Mouse (Mus musculus): Measurements from ENCODE around the gene Zfp628. TPM values are rescaled to one million over a fixed set of nuclear protein-coding genes. Genes with fewer than 3 reads are reported as not detected.

Zfp628 gene
- polyA plus RNA-seq, 1 experiment = 9.8 TPM

GRCm38 (mm10) chr7:4936832-4937231 lies 21.8 kb downstream of the Zfp628 start:
- H3K27me3 ChIP-seq (ENCODE audit: control insufficient read depth, insufficient read depth, low read length) = no peaks in the 10 kb centered on the region
- H3K27ac ChIP-seq (ENCODE audit: insufficient read depth, low read length) = no peak overlapping the region
- H3K4me1 ChIP-seq (ENCODE audit: control insufficient read depth, insufficient read depth, low read length) = no peaks in the 10 kb centered on the region
- no peak overlapping the region for H3K4me3 ChIP-seq (replicated peaks; ENCODE audit: insufficient read depth, low read depth, low read length)
- DNase-seq = no peak
- TF ChIP-seq POLR2A (IDR thresholded peaks at IDR 0.05; ENCODE audit: borderline replicate concordance, insufficient read depth, low read length) = no peak
- WGBS = 25% methylated on average over 10 of the region's 10 CpGs

- WGBS = 81% methylated on average over 11 of the region's 11 CpGs
- Histone ChIP-seq H3K27me3 (ENCODE audit: control insufficient read depth, insufficient read depth, low read length) (no peaks in the 10 kb centered on the region), H3K27ac (ENCODE audit: insufficient read depth, low read length) (no peak overlapping the region), H3K4me3 (replicated peaks; ENCODE audit: insufficient read depth, low read depth, low read length) (no peak overlapping the region), H3K4me1 (ENCODE audit: control insufficient read depth, insufficient read depth, low read length) (no peaks in the 10 kb centered on the region)
- no peak for DNase-seq
- TF ChIP-seq POLR2A (IDR thresholded peaks at IDR 0.05; ENCODE audit: borderline replicate concordance, insufficient read depth, low read length) (no peak), CTCF (IDR thresholded peaks at IDR 0.05; ENCODE audit: borderline replicate concordance, insufficient read depth, low read depth, low read length) (no peak)
Measured at GRCm38 (mm10) chr7:4937392-4937791, 22.4 kb downstream of the Zfp628 start.

GRCm38 (mm10) chr7:4938456-4938855 lies 23.4 kb downstream of the Zfp628 start:
- Histone ChIP-seq H3K27me3 (ENCODE audit: control insufficient read depth, insufficient read depth, low read length) (no peaks in the 10 kb centered on the region), H3K4me1 (ENCODE audit: control insufficient read depth, insufficient read depth, low read length) (no peaks in the 10 kb centered on the region), H3K4me3 (replicated peaks; ENCODE audit: insufficient read depth, low read depth, low read length) (no peak overlapping the region), H3K27ac (ENCODE audit: insufficient read depth, low read length) (no peak overlapping the region)
- peak; percentile 65 to 79 for DNase-seq
- WGBS = 40% methylated on average over 2 of the region's 2 CpGs
- TF ChIP-seq CTCF (IDR thresholded peaks at IDR 0.05; ENCODE audit: borderline replicate concordance, insufficient read depth, low read depth, low read length) (peak; percentile 82), POLR2A (IDR thresholded peaks at IDR 0.05; ENCODE audit: borderline replicate concordance, insufficient read depth, low read length) (no peak)

GRCm38 (mm10) chr7:4940068-4940479 lies 25.1 kb downstream of the Zfp628 start:
- Histone ChIP-seq H3K27ac (ENCODE audit: insufficient read depth, low read length) (no peak overlapping the region), H3K4me3 (replicated peaks; ENCODE audit: insufficient read depth, low read depth, low read length) (no peak overlapping the region)
- 14% methylated on average over 9 of the region's 9 CpGs for WGBS

GRCm38 (mm10) chr7:4942673-4943072 lies 27.7 kb downstream of the Zfp628 start:
- Histone ChIP-seq H3K4me1 (ENCODE audit: control insufficient read depth, insufficient read depth, low read length) (no peaks in the 10 kb centered on the region), H3K4me3 (replicated peaks; ENCODE audit: insufficient read depth, low read depth, low read length) (no peak overlapping the region), H3K27ac (ENCODE audit: insufficient read depth, low read length) (no peak overlapping the region), H3K27me3 (ENCODE audit: control insufficient read depth, insufficient read depth, low read length) (no peaks in the 10 kb centered on the region)
- TF ChIP-seq POLR2A (IDR thresholded peaks at IDR 0.05; ENCODE audit: borderline replicate concordance, insufficient read depth, low read length) = no peak
- no peak for TF ChIP-seq CTCF (IDR thresholded peaks at IDR 0.05; ENCODE audit: borderline replicate concordance, insufficient read depth, low read depth, low read length)
- 53% methylated on average over 5 of the region's 5 CpGs for WGBS
- no peak for DNase-seq

More at GRCm38 (mm10) chr7:4940068-4940479, 25.1 kb downstream of the Zfp628 start:
- Histone ChIP-seq H3K4me1 (ENCODE audit: control insufficient read depth, insufficient read depth, low read length) (no peaks in the 10 kb centered on the region), H3K27me3 (ENCODE audit: control insufficient read depth, insufficient read depth, low read length) (no peaks in the 10 kb centered on the region)
- TF ChIP-seq POLR2A (IDR thresholded peaks at IDR 0.05; ENCODE audit: borderline replicate concordance, insufficient read depth, low read length) (no peak), CTCF (IDR thresholded peaks at IDR 0.05; ENCODE audit: borderline replicate concordance, insufficient read depth, low read depth, low read length) (peak; percentile 78)
- peak; percentile 70 to 83 for DNase-seq

- Histone ChIP-seq H3K4me1 (ENCODE audit: control insufficient read depth, insufficient read depth, low read length) (no peaks in the 10 kb centered on the region), H3K27ac (ENCODE audit: insufficient read depth, low read length) (peak overlapping the region; percentile 79), H3K4me3 (replicated peaks; ENCODE audit: insufficient read depth, low read depth, low read length) (peak overlapping the region; percentile 89), H3K27me3 (ENCODE audit: control insufficient read depth, insufficient read depth, low read length) (no peaks in the 10 kb centered on the region)
- DNase-seq = peak; percentile 94 to 98
- 6% methylated on average over 15 of the region's 15 CpGs for whole genome bisulfite sequencing
- TF ChIP-seq POLR2A (IDR thresholded peaks at IDR 0.05; ENCODE audit: borderline replicate concordance, insufficient read depth, low read length) (peak; percentile 66; the same call in 1 of the 2 replicates), CTCF (IDR thresholded peaks at IDR 0.05; ENCODE audit: borderline replicate concordance, insufficient read depth, low read depth, low read length) (peak; percentile 94)
Measured at GRCm38 (mm10) chr7:4943223-4943815, 28.3 kb downstream of the Zfp628 start.

- DNase-seq = no peak
- WGBS = 10% methylated on average over 2 of the region's 2 CpGs
- Histone ChIP-seq H3K27me3 (ENCODE audit: control insufficient read depth, insufficient read depth, low read length) (no peaks in the 10 kb centered on the region), H3K27ac (ENCODE audit: insufficient read depth, low read length) (no peak overlapping the region), H3K4me3 (replicated peaks; ENCODE audit: insufficient read depth, low read depth, low read length) (no peak overlapping the region), H3K4me1 (ENCODE audit: control insufficient read depth, insufficient read depth, low read length) (no peaks in the 10 kb centered on the region)
- TF ChIP-seq CTCF (IDR thresholded peaks at IDR 0.05; ENCODE audit: borderline replicate concordance, insufficient read depth, low read depth, low read length) = no peak
- no peak for TF ChIP-seq POLR2A (IDR thresholded peaks at IDR 0.05; ENCODE audit: borderline replicate concordance, insufficient read depth, low read length)
Measured at GRCm38 (mm10) chr7:4947855-4948254, 32.8 kb downstream of the Zfp628 start.

DNA sequence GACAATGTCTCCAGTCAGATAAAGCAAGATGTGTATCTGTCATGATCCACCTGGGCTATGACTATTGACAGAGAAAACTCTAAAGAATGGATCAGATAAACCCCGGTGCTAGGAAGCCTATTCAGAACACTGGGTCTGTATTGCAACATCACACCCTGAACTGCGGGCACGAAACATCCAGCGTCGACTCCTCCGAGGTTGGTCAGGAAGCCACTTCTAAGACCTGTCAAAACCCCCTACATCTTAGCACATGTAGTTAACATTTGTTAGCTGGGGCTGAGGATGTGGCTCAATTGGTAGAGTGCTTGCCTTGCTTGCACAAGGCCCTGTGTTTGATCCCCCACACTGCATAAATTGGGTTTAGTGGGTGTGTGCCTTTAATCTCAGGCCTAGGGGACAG lies 33.4 kb downstream of the Zfp628 start:
- no peak overlapping the region for H3K27ac ChIP-seq (ENCODE audit: insufficient read depth, low read length)
- no peaks in the 10 kb centered on the region for H3K4me1 ChIP-seq (ENCODE audit: control insufficient read depth, insufficient read depth, low read length)
- TF ChIP-seq CTCF (IDR thresholded peaks at IDR 0.05; ENCODE audit: borderline replicate concordance, insufficient read depth, low read depth, low read length) (no peak), POLR2A (IDR thresholded peaks at IDR 0.05; ENCODE audit: borderline replicate concordance, insufficient read depth, low read length) (no peak)
- 81% methylated on average over 6 of the region's 6 CpGs for WGBS
- no peak for DNase-seq
- no peak overlapping the region for H3K4me3 ChIP-seq (replicated peaks; ENCODE audit: insufficient read depth, low read depth, low read length)
- H3K27me3 ChIP-seq (ENCODE audit: control insufficient read depth, insufficient read depth, low read length) = no peaks in the 10 kb centered on the region

Data from cerebellum, adult 2 months (tissue).